Mouse (Mus musculus) small intestine, adult 2 months (tissue): ENCODE results near the gene Fam222b.
A peak's percentile ranks its signal among the peaks of the same experiment; 100 is the strongest.

Experiments
- CTCF ChIP-seq: fragments of 200-500 bp; IDR thresholded peaks from 2 replicates; pipeline ENCODE4 v1.5.1; 2012; ENCODE audit warnings: low read depth, mild to moderate bottlenecking, control low read depth, inconsistent platforms, low read length, moderate library complexity, mixed read lengths; ENCODE audit not compliant: insufficient replicate concordance, insufficient read length; ENCODE audit errors: extremely low read depth
- POLR2A ChIP-seq: fragments of 200-500 bp; IDR thresholded peaks from 2 replicates; pipeline ENCODE4 v1.6.1; 2012; ENCODE audit warnings: low read depth, mild to moderate bottlenecking, control low read depth, inconsistent platforms, low read length, moderate library complexity

DNA sequence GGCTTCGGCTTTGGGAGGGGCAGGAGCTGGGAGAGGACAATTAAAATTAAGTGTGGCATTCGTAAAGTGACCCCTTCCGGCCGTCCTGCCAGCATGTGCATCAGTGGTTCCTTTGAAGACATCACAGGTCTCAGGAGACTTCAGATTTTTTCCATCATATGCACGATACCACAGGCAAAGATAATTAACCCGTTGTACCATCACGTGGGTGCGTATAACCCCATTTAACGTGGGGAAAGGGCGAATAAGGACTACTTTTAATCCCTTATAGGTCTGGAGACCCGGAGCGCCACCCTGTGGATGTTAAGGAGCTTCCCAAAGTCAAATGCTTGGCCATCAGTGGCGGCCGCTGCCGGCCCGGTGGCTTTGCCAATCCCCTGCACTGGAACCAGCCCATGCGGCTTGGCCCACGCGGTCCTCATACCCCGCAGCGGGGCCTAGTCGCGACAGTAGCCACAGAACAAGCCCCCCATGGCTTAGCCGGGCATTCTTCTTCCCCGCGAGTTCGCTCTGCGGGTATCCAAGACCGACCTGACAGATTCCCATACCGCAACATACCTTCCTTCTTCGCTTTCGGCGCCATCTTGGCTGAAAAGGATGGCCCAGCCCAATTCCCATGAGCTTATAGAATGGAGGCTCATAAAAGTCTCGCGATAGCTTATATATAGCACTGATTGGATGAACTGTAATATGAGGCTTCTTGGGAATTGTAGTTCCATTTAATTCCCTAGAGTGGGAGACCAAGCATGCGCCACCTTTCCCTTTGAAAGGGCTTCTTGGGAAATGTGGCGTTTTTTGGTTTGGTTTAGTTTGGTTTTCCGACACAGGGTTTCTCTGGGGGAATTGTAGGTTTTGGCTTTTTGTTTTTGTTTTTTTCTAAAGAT is 88.7 kb downstream of the Fam222b start, which contains the start of gene Rpl23a:
- TF ChIP-seq CTCF: no peak
- peak; percentile 88 for TF ChIP-seq POLR2A
